Mouse (Mus musculus): ENCODE results near the gene Idua.

The Idua gene

GRCm38 (mm10) chr5:108726557-108727248 is 66.6 kb downstream of the Idua start:
- DNase-seq, result peak; percentile 60

- DNase-seq, result no peak
Measured at GRCm38 (mm10) chr5:108727425-108727824, 67.3 kb downstream of the Idua start.
